Mouse (Mus musculus) fibroblast of lung, adult 2 months (primary cell): Measurements from ENCODE around the gene Gm21969.

ENCODE experiments used
- DNase-seq: peaks from one replicate; pipeline ENCODE4 v3.0.0-alpha.2; 2011; ENCODE audit warnings: low read depth

Gene Gm21969

DNA sequence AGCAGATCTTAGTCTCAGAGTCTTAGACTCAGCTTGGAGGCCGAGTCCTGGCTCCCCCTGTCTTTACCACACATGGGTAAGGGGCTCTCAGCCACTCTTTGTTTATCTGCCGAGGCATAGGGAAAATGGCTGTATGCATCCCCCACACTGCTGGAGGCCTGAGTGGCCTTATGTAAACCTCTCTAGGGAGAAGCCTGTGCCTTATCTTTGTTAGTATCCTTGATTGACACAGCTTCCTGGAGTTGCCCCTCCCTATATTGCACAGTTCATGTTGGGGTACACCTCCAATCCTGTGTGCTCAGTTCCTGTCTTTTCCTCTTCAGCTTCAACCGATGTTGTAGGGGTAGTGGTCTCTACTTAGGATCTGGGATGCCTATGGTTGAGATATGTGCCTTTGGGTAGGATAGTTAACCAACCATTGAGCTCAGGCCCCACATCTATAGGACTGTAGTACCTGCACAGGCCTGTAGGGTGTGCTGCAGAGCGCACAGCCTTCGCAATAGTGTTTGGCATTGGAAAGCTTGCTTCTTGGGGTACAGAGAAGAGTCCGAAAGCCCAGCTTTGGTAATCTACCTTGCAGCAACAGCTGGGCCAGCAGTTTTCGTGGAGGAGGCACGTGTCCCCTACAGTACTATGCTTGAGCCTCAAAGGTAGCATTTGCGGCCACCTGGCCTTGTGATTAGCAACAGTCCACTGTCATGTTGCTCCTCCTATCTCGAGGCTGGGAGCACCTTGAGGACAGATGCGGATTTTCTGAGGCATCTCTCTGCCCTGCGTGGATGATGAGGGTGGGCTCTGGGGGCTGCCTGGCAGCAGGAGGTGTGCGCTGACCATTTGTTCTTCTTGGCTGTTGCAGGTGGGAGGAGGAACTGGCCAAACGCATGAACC, at the start of gene Gm21969:
Gm21969 (plus strand) TSS at position 830 of the 888 bp plus-strand sequence.
- no peak for DNase-seq

DNA sequence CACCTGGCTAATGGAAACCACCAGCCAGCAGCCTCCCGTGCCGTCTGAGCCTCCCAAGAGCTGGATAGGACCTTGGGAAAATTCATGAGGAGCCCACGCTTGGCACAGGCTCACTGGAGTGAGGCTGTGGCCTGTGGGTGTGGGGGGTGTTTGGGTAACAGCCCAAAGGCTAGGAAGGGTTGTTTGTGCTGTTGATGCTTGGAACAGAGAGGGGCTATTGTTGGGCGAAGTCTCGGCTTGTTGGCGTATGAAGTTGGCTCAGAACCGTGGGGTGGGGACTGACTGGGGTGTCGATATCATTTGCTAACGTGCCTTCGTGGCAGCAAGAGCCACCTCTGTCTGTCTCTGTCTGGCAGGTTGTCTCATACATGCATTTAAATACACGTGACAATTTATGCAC, 47.8 kb upstream of the Gm21969 start:
- DNase-seq, result no peak

DNA sequence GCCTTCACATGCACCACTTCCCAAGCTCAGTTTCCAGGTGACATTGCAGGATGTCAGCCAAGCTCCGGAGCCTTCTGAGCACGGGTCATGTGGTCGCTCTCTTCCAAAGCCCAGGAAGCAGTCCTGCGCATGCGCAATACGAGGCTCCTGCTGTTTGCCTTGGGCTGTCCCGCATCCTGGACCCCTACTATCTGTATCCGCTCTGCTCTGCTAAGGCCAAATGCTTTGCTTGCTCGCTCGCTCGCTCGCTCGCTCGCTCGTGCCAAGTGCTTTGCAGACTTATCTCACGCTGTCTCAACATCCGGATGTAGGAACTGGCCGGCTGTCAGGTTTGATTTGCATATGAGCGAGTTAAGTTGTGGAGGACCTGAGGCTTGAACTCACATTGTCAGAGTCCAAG, 47.0 kb upstream of the Gm21969 start:
- DNase-seq, result no peak

DNA sequence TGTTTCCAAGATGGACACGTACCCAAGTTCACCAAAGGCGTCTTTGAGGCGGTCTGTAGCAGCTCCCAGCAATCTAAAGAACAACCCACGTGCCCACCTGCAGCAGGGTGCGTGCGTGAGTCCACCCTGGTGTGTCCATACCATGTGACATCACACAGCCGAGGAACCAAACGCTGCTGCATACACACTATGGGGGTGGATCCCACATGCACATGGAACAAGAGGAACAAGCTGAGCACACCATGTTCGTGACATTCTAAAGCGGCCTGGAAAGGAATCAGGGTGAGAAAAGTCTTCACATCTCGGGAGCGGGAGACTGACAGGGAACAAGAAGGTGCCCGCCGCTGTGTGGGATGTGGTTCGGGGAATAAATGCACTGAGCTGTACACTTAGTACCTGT, 34.6 kb upstream of the Gm21969 start:
- no peak for DNase-seq

DNA sequence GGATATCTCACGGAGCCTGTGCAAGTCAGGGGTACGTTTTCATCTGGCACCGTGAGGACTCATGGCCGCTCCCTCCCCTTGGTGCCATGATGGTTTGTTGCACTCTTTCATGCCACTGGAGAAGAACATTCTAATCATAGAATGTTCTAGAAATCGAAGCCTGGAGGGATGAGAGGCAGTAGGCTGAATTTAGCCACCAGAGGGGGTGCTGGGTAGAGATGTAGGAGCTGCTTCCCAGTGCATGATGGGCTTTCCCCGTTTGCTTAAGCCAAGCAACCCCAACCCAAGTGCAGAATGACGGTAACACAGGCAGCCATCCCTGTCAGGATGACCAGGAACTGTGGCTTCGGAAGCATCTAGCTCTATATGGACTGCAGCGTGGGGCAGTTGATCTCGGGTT, 32.2 kb upstream of the Gm21969 start:
- DNase-seq, result no peak

DNA sequence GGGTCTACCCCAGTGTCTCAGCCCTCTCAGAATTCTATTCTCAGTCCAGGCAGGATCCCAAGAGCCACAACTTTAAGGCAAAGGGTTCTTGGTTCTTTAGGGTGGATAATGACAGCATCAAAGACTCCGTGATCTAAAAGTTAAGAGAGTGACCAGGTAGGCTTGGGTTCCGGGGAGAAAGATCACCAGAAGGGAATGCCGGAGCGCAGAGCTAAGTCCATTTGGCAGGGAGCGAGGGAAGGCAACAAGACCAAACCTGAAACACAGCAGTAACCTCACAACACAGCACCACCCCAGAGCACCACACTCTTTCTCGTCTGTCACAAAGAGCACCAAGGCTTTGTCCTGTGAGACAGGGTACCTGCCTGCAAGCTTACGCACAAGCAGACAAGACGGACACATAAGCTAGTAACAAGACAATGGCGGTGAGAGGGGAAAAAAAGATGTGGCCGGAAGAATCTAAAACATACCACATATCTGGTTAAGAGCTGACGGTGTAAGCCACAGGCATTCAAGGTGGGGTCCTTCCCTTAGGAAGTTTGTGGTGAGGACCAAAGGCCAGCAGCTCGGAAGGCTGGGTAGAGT, 30.0 kb upstream of the Gm21969 start:
- no peak for DNase-seq

DNA sequence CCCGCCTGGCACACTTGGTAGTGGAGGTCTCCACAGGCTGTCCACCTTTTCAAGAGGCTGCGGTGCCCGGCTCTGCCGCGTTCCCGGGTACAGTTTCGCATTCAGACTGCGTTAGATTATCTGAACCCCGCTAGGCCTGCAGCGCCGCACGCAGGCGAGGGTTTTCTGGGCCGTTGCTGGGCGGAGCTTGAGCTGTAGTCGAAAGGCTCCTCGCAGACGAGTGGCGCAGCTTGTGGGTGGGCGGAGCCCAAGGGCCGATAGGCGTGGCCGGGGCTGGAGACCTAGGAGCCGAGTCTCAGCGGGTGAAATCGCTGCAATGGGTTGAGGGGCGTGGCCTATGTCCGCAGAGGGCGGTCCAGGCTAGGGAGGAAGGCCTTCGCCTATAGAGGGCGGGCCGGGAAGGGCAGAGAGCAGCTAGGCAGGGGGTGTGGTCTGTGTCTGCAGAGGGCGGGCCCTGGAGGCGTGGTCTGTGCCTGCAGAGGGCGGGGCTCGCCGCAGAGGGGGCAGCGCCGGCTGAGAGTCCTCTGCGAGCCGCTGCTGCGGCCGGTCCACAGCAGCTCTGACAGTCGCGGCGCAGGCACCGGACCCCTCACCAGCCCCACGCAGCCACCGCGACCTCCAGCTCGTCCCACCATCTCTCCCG, 28.7 kb upstream of the Gm21969 start:
- DNase-seq, result peak; percentile 99

DNA sequence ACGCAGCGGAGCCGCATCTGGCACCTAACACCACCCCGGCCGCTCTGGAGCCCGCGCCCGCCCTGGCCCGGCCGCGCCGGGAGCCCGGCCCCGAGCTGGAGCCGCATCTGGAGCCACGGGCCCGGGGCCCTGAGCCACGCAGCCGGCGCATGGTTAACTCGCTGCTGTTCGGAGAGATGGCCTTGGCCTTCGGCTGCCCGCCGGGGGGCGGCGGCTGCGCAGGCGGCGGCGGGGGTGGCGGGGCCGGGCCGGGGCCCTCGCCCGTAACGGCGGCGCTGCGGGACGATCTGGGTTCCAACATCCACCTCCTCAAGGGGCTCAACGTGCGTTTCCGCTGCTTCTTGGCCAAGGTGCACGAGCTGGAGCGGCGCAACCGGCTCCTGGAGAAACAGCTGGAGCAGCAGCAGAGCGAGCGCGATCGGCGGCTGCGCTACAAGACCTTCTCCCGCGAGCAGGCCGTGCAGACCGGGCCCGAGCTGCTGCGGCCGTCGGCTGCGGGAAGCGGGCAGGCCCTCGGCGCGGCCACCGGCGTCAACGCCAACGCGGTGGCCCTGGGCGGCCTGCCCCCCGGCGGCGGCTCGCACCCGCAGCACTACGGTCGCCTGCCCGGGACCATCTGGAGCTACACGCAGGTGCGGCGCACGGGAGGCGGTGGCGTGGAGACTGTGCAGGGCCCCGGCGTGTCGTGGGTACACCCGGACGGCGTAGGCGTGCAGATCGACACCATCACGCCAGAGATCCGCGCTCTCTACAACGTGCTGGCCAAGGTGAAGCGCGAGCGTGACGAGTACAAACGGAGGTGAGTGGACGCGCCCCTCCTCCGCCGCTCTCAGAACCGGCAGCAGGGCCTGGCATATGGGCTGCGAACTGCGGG, 27.9 kb upstream of the Gm21969 start:
- DNase-seq, result no peak

DNA sequence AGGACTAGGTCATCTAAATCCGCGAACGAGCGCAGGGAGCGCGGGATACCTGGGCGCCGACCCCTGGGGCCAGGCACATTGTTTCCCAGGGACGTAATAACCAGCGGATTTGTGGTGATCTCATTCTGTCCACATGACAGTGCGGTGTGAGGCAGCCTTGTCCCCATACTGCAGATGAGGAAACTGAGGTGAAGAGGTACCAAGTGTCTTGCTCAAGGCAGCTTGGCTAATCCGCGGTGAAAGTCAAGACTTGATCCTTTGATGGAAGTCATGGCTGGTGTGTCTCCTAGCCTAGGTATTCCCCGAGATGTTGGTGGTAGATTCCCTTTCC, 27.3 kb upstream of the Gm21969 start:
- no peak for DNase-seq

DNA sequence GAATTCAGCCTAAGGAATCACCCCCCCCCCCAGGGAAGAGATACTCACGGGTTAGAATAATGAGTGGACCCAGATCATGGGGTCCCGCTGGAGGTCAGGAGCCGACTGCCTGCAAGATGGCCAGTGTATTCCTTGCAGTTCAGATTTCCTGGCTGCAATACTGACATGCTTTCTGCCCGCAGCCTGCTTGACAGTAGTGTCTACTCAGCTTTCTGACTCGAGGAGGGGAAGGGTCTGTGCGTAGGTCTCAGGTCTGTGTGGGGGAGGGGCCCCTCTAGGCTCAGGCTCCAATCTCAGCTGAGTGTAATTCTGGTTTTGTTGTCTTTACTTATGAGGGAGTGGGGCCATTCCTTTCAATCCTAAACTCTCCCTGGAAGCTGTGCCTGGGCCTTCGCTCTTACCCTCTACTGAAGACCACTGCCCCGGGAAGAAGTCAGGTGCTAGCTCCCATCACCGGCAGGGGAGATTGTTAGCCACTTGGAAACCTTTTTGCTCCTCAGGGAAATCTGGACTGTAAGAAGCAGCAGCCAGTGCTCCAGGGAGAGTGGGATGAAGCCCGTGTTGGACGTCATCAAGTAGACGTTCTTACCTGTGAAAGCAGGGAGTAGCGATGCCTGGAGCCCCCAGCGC, 26.6 kb upstream of the Gm21969 start:
- DNase-seq, result no peak

DNA sequence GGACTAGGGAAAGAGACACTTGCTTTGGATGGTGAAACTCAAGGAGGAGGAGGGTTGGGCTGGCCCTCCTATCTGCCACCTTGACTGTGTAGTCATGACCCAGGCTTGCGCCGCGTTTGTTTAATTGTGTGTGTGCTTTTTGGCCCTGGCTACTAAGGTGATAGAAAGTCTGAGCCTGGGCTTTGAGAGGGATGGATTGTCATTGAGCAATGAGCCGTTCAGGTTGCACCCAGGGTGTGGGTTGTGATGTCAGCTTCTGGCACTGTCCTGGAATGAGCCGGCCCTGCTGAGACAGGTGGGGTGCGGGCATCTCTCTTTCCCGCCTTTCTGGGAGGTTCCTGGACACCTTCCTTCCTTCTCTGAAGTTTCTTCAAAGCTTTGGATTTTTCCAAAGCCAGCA, 26.0 kb upstream of the Gm21969 start:
- DNase-seq, result no peak

DNA sequence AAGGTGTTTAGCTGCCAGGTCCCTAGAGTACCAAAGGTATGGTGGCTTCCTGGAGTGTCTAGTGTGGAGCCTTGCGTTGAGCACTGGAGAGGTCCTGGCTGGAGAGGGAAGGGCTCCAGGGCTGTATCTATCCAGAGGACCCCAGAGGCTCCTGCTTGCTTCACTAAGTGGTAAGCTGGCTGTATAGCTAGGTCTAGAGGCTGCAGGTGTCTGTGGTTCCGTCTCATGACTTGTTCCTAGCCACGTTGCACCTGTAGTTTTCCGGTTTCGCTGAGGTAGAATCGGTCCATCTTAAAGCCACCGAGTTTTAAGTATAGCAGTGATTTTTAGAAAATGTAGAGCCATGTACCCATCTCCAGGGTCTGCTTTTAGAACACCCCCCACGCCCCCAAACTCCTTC, 24.6 kb upstream of the Gm21969 start:
- no peak for DNase-seq

DNA sequence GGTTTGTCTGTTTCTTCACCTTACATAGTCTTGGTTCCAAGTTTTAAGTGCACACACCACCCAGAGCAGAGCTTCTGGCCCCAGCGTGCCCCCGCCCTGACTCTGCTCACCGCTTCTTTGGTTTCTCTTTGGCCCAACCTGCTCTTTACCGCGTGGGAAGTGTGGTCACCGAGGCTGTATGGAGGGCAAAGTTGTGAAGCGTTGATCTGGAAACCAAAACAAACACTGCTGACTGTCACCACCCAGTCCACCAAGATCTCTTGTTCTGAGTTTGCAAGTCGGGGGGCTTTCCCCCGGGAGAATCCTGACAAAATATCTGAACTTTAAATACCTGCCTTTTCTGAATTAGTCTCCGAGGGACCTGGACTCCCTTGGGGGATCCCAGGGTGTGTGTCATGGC, 24.0 kb upstream of the Gm21969 start:
- DNase-seq, result no peak

DNA sequence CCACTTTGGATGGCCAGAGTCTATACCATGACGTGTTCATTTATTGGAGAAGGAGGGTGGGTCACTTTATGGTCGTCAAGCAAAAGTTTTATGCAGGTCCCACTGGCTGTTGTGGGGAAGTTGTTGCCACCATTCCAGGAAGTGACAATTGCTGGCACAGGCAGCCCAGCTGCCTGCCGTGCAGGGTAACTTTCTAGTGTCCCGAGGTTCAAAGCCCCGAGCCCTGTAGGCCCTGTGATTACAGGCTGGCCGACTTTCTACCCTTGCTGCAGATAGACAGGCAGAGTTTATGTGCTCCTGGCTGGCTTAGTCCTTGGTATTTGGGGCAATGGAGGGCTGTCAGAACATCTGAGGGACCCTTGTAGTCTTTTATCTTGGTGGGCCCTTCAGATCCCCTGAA, 23.5 kb upstream of the Gm21969 start:
- no peak for DNase-seq

DNA sequence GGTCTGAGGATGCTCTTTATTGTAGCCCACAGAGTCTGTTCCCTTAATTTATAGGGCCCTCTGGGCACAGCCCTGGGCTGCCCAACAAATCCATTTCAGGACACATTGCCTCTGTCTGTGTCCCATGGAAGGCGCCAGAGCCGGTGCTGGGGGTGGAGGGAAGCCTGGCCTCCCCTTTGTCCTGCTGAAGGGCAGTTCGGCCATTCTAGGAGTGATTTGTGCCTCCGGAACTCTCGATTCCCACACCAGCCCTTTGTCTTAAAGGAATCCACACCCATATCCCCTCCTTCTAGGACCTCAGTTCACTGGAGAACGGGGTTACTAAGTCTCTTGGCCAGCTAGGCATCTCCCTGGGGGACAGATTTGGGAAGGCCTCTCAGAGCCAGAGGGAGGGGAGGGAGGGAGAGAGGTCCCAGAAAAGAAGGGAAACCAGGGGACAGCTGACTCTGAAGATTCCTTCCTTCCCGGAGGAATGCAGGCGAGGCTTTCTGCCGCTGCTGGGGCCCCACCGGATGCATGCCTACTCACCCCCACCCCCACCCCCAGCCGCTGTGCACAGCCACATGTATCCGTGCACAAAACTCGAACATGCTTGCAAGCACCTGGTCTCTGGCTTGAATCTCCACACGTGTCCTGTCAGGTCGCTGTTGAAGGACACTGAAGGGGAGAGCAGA, 22.2 kb upstream of the Gm21969 start:
- DNase-seq, result no peak

DNA sequence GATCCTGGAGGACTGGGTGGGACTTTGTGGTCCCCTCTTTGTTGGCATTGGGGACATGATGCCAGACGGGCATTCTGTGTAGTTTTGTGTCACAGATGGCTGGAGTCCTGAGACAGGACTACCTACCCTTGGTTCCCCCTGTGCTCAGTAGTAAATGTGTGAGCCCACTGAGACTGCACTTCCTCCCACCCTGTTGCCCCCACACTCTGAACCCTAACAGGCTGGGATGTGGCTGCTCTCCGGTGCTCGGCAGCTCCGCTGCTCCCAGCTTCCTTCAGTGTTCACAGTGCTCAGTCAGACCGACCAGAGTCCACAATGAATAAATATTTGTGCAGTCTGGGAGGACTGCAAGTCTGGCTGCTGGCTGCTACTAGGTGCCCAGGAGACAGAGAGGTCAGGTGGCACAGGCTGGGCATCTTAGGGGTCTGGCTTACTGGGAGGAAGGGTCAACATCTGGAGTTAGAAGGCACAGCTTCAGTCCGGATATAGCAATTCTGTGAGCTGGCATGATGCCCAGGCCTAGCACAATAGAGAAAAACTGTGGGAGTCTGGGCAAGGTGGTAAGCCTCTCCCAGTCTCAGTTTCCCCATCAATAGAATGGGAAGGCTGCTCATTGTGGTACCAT, 21.4 kb upstream of the Gm21969 start:
- no peak for DNase-seq

DNA sequence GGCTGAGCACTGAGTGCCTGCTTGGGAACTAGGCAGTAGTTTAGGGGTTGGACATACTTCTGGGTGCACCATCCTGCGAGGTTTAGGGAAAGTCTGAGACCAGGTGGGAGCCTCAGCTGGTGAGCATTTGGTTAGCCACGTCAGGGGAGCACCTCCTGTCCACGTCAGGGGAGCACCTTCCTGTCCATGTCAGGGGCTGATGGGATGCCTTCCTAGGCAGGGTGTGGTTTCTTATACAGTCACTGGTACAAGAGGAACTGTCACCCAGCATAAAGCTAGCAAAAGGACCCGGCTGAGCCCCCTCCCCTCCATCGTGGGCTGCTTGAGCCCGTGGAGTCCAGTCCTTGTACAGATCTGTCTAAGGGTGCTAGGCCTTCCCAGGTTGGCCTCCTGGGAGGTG, 20.6 kb upstream of the Gm21969 start:
- DNase-seq, result no peak

DNA sequence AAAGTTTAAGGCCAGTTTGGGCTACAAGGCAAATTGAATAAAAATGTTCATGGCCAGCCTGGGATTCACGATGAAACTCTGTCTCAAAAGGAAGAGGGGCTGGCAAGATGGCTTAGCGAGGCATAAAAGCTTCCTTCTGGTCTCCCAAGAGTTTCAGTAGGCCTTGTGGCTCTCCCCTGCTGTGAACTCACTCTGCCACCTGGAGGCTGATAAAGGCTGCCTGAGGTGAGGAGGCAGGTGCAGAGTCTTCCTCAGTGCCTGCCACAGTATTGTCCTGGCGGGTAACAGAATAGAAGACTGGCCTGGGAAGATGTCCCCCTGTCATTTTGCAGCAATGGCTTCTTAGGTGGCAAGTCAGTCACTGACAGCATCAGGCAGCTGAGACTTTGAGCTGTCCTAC, 20.1 kb upstream of the Gm21969 start:
- DNase-seq, result no peak

DNA sequence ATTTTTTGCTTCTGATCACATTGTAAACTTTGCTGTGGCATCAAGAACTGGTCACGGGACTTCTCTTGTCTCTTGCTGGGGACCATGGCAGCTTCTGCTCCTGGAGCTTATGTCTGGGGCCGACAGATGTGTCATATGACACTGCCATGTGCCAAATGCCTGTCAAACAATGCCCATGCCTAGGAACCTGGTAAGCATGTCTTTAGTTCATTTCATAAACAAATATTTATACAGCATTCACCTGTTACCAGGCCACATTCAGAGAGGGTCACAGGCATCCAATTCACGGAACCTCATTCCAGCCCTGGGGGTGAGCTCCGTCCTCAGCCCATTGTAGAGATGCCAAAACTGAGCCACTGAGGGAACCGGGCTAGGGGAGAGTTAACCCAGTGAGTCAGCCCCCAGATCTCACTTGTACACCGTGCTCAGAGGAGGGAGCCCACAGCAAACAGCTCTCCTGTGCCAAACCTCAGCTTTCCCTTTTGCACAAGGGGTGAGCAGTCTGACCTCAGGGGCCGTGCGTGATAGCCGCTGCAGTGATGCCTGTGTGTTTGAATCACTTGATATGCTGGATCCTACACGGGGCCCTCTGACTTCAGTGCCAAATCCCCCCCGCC, 19.2 kb upstream of the Gm21969 start:
- DNase-seq, result no peak

DNA sequence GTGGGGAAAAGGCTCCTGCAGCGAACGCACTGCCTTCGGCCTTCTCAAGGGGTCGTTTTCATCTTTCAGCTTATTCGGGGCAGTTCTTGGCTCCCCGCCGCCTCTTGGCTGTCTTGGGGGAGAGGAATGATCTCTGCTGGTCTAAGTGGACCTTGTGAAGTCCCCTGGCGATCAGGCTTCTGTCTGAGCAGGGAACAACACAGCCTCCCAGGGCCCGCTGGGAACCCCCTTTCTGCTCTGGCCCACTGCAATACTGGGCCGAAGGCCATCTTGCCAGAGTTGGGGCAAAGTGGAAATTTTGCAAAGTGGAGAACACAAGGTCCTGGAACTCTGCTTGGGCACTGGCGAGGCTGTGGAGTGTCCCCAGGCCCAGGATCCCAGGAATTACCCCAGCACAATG, 18.3 kb upstream of the Gm21969 start:
- no peak for DNase-seq

DNA sequence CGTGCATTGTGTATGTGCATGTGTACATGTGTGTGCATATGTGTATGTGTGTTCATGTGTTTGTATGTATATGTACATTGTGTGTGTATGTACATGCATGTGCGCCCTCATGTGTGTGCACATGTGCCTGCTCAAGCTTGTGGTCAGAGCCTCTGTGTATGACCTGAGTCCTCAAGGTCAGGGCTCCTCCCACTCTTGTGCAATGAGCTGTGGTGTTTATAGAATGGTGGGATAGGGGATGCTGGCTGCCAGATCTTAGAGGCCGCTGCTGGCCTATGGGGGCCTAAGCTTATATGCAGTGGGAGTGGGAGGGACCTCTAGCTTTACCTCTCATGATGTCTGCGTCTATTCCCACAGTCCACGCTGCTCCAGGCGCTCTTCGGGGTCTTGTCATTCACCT, 17.3 kb upstream of the Gm21969 start:
- DNase-seq, result no peak
